Mouse (Mus musculus): ENCODE data around the gene Sirt1.

Sirt1 gene

GRCm38 (mm10) chr10:63344751-63345150 is 36.8 kb downstream of the Sirt1 start:
- in situ Hi-C loops (cut with MboI; ENCODE audit: low pct_unique_long_range_greater_than_20kb in 1 of 2, low sequenced_read_pairs in 2 of 2, unreplicated experiment in 1 of 2): no loop called here

GRCm38 (mm10) chr10:63341351-63341750 is 40.2 kb downstream of the Sirt1 start:
- in situ Hi-C loops (cut with MboI; ENCODE audit: low pct_unique_long_range_greater_than_20kb in 1 of 2, low sequenced_read_pairs in 2 of 2, unreplicated experiment in 1 of 2): no loop called here

- in situ Hi-C loops (cut with MboI; ENCODE audit: low pct_unique_long_range_greater_than_20kb in 1 of 2, low sequenced_read_pairs in 2 of 2, unreplicated experiment in 1 of 2): loop anchor here in 1 of 2 experiments (5.0 kb wide), 1 partner anchor 33 kb away; no protein-coding TSS in a partner anchor
These were observed 42.4 kb downstream of the Sirt1 start for GRCm38 (mm10) chr10:63338914-63339643.

GRCm38 (mm10) chr10:63337951-63338836 is 43.3 kb downstream of the Sirt1 start:
- in situ Hi-C loops (cut with MboI; ENCODE audit: low pct_unique_long_range_greater_than_20kb in 1 of 2, low sequenced_read_pairs in 2 of 2, unreplicated experiment in 1 of 2): loop anchor here in 1 of 2 experiments (5.0 kb wide), 1 partner anchor 34 kb away; no protein-coding TSS in a partner anchor

GRCm38 (mm10) chr10:63337326-63337725 is 44.2 kb downstream of the Sirt1 start:
- in situ Hi-C loops (cut with MboI; ENCODE audit: low pct_unique_long_range_greater_than_20kb in 1 of 2, low sequenced_read_pairs in 2 of 2, unreplicated experiment in 1 of 2): loop anchor here in 1 of 2 experiments (5.0 kb wide), 1 partner anchor 35 kb away; no protein-coding TSS in a partner anchor

- in situ Hi-C loops (cut with MboI; ENCODE audit: low pct_unique_long_range_greater_than_20kb in 1 of 2, low sequenced_read_pairs in 2 of 2, unreplicated experiment in 1 of 2): loop anchor here in 1 of 2 experiments (5.0 kb wide), 1 partner anchor 35 kb away; no protein-coding TSS in a partner anchor
These were observed 44.6 kb downstream of the Sirt1 start for GRCm38 (mm10) chr10:63336901-63337300.

GRCm38 (mm10) chr10:63327091-63327490 is 54.4 kb downstream of the Sirt1 start:
- in situ Hi-C loops (cut with MboI; ENCODE audit: low pct_unique_long_range_greater_than_20kb in 1 of 2, low sequenced_read_pairs in 2 of 2, unreplicated experiment in 1 of 2): loop anchor here in 1 of 2 experiments (10.0 kb wide), 1 partner anchor 48 kb away; no protein-coding TSS in a partner anchor

GRCm38 (mm10) chr10:63313726-63314125 is 67.8 kb downstream of the Sirt1 start:
- in situ Hi-C loops (cut with MboI; ENCODE audit: low pct_unique_long_range_greater_than_20kb in 1 of 2, low sequenced_read_pairs in 2 of 2, unreplicated experiment in 1 of 2): loop anchor here (25.0 kb wide), 1 partner anchor 551 kb away; no protein-coding TSS in a partner anchor

GRCm38 (mm10) chr10:63308582-63309366 is 72.7 kb downstream of the Sirt1 start:
- in situ Hi-C loops (cut with MboI; ENCODE audit: low pct_unique_long_range_greater_than_20kb in 1 of 2, low sequenced_read_pairs in 2 of 2, unreplicated experiment in 1 of 2): loop anchor here (25.0 kb wide), 1 partner anchor 546 kb away; no protein-coding TSS in a partner anchor

GRCm38 (mm10) chr10:63302356-63302755 is 79.1 kb downstream of the Sirt1 start:
- in situ Hi-C loops (cut with MboI; ENCODE audit: low pct_unique_long_range_greater_than_20kb in 1 of 2, low sequenced_read_pairs in 2 of 2, unreplicated experiment in 1 of 2): loop anchor here (25.0 kb wide), 1 partner anchor 540 kb away; no protein-coding TSS in a partner anchor

- in situ Hi-C loops (cut with MboI; ENCODE audit: low pct_unique_long_range_greater_than_20kb in 1 of 2, low sequenced_read_pairs in 2 of 2, unreplicated experiment in 1 of 2): no loop called here
These were observed 98.7 kb downstream of the Sirt1 start for GRCm38 (mm10) chr10:63282846-63283245.

- in situ Hi-C loops (cut with MboI; ENCODE audit: low pct_unique_long_range_greater_than_20kb in 1 of 2, low sequenced_read_pairs in 2 of 2, unreplicated experiment in 1 of 2): no loop called here
These were observed 99.1 kb downstream of the Sirt1 start for GRCm38 (mm10) chr10:63282417-63282816.

GRCm38 (mm10) chr10:63279851-63280250 is 101.7 kb downstream of the Sirt1 start:
- in situ Hi-C loops (cut with MboI; ENCODE audit: low pct_unique_long_range_greater_than_20kb in 1 of 2, low sequenced_read_pairs in 2 of 2, unreplicated experiment in 1 of 2): no loop called here

GRCm38 (mm10) chr10:63277010-63277409 is 104.5 kb downstream of the Sirt1 start:
- in situ Hi-C loops (cut with MboI; ENCODE audit: low pct_unique_long_range_greater_than_20kb in 1 of 2, low sequenced_read_pairs in 2 of 2, unreplicated experiment in 1 of 2): no loop called here

GRCm38 (mm10) chr10:63272868-63273267 is 108.6 kb downstream of the Sirt1 start:
- in situ Hi-C loops (cut with MboI; ENCODE audit: low pct_unique_long_range_greater_than_20kb in 1 of 2, low sequenced_read_pairs in 2 of 2, unreplicated experiment in 1 of 2): no loop called here

- in situ Hi-C loops (cut with MboI; ENCODE audit: low pct_unique_long_range_greater_than_20kb in 1 of 2, low sequenced_read_pairs in 2 of 2, unreplicated experiment in 1 of 2): no loop called here
These were observed 109.1 kb downstream of the Sirt1 start for GRCm38 (mm10) chr10:63272401-63272800.

All from mouse embryonic stem cell (cell line).